ENCODE assay signal across 12 mouse cellular contexts in genomic region chr16:60941767-60942166, GRCm38 (mm10).
A peak's percentile ranks its signal among the peaks of the same experiment; 100 is the strongest.
DNase-seq lines count a peak whose midpoint lies in the region; ATAC-seq and TF ChIP-seq lines count a peak whose summit lies in the region.
"Had no signal": no experiment of that assay in that cellular context is flagged by ENCODE, and none has a peak within 500 bp of the region (broad histone marks: within the 10 kb centered on the region; RNA-seq: fewer than 3 reads in every experiment).

No protein-coding gene starts in this region.

- no peak overlapping the region for H3K27ac ChIP-seq in layer of hippocampus, adult 2 months
- H3K27ac ChIP-seq: forebrain, embryonic 13.5 days; liver, embryonic 13.5 days; midbrain, embryonic 15.5 days had no signal

- no peak overlapping the region for H3K4me3 ChIP-seq in layer of hippocampus, adult 2 months
- H3K4me3 ChIP-seq: forebrain, embryonic 13.5 days; heart, embryonic 12.5 days; liver, embryonic 13.5 days; midbrain, embryonic 15.5 days had no signal

- peak; percentile 54 for TF ChIP-seq CTCF in layer of hippocampus, adult 2 months (conservative IDR thresholded peaks at IDR 0.05)

- DNase-seq in cerebellum, adult 8-10 months = peak; percentile 6
- no peak for DNase-seq in cerebellum, postnatal 4 days (ENCODE audit: low spot score in 2 of 2)
- DNase-seq in layer of hippocampus, adult 2 months (ENCODE audit: low spot score in 2 of 2) = peak in 1 of 2 experiments; percentile 21
- no peak for DNase-seq in layer of hippocampus, postnatal 25 days (ENCODE audit: extremely low spot score in 1 of 2, low spot score in 1 of 2)
- DNase-seq in R1 (ENCODE audit: low read depth, low spot score) (peak; percentile 59), adipocyte (ENCODE audit: low spot score) (no peak)
- no peak for DNase-seq in gastrocnemius, postnatal 4 days (ENCODE audit: low spot score in 2 of 2)
- DNase-seq: liver, embryonic 13.5 days had no signal

- 0 out of 2 replicates have a peak, but pooled peaks have one; percentile 31 for ATAC-seq in megakaryocyte progenitor cell, adult 5-6 weeks (replicated peaks; ENCODE audit: poor library complexity)
- ATAC-seq: forebrain, embryonic 13.5 days; midbrain, embryonic 15.5 days had no signal

Comparison
In these comparisons a context has a peak if more than half of its experiments do, and no peak if none do; other contexts are left out.
1. DNase-seq: peak in cerebellum, adult 8-10 months (single experiment) and R1 (single experiment); none in cerebellum, postnatal 4 days (0 of 2), layer of hippocampus, postnatal 25 days (0 of 2), gastrocnemius, postnatal 4 days (0 of 2) and adipocyte (single experiment).